Mouse (Mus musculus): ENCODE measurements around the gene Gucy2d.

Gene Gucy2d

GRCm38 (mm10) chr7:98447585-98448308, 7.5 kb downstream of the Gucy2d start:
- peak; percentile 80 for DNase-seq (ENCODE audit: low read depth)

GRCm38 (mm10) chr7:98448309-98448630, 8.1 kb downstream of the Gucy2d start:
- no peak for DNase-seq (ENCODE audit: low read depth)

- no peak for DNase-seq (ENCODE audit: low read depth)
Measured at GRCm38 (mm10) chr7:98449696-98450095, 9.5 kb downstream of the Gucy2d start.

GRCm38 (mm10) chr7:98454397-98455120, 14.3 kb downstream of the Gucy2d start:
- DNase-seq (ENCODE audit: low read depth) = no peak

- DNase-seq (ENCODE audit: low read depth) = no peak
Measured at GRCm38 (mm10) chr7:98460319-98460718, 20.1 kb downstream of the Gucy2d start.

GRCm38 (mm10) chr7:98469089-98469488, 28.9 kb downstream of the Gucy2d start:
- DNase-seq (ENCODE audit: low read depth) = peak; percentile 52

- no peak for DNase-seq (ENCODE audit: low read depth)
Measured at GRCm38 (mm10) chr7:98472529-98472928, 32.3 kb downstream of the Gucy2d start.

- no peak for DNase-seq (ENCODE audit: low read depth)
Measured at GRCm38 (mm10) chr7:98474558-98474957, 34.3 kb downstream of the Gucy2d start.

- DNase-seq (ENCODE audit: low read depth) = no peak
Measured at GRCm38 (mm10) chr7:98477153-98477552, 36.9 kb downstream of the Gucy2d start.

GRCm38 (mm10) chr7:98480481-98480880, 40.3 kb downstream of the Gucy2d start:
- DNase-seq (ENCODE audit: low read depth) = no peak

- peak; percentile 90 for DNase-seq (ENCODE audit: low read depth)
Measured at GRCm38 (mm10) chr7:98481066-98481734, 41.0 kb downstream of the Gucy2d start.

GRCm38 (mm10) chr7:98481861-98482260, 41.6 kb downstream of the Gucy2d start:
- no peak for DNase-seq (ENCODE audit: low read depth)

GRCm38 (mm10) chr7:98482551-98483267, 42.5 kb downstream of the Gucy2d start:
- DNase-seq (ENCODE audit: low read depth) = no peak

GRCm38 (mm10) chr7:98483268-98483607, 43.0 kb downstream of the Gucy2d start:
- DNase-seq (ENCODE audit: low read depth) = no peak

- DNase-seq (ENCODE audit: low read depth) = no peak
Measured at GRCm38 (mm10) chr7:98484878-98485277, 44.7 kb downstream of the Gucy2d start.

- DNase-seq (ENCODE audit: low read depth) = no peak
Measured at GRCm38 (mm10) chr7:98485508-98485907, 45.3 kb downstream of the Gucy2d start.

- no peak for DNase-seq (ENCODE audit: low read depth)
Measured at GRCm38 (mm10) chr7:98486471-98486917, 46.3 kb downstream of the Gucy2d start.

- DNase-seq (ENCODE audit: low read depth) = no peak
Measured at GRCm38 (mm10) chr7:98487202-98487980, 47.2 kb downstream of the Gucy2d start.

GRCm38 (mm10) chr7:98488398-98489130, 48.3 kb downstream of the Gucy2d start:
- DNase-seq (ENCODE audit: low read depth) = peak; percentile 80

- peak; percentile 77 for DNase-seq (ENCODE audit: low read depth)
Measured at GRCm38 (mm10) chr7:98489131-98489530, 48.9 kb downstream of the Gucy2d start, which contains the start of gene Lrrc32. Gene Lrrc32, plus strand, starts transcription at chr7:98489283.

- DNase-seq (ENCODE audit: low read depth) = peak; percentile 86
Measured at GRCm38 (mm10) chr7:98489623-98490084, 49.4 kb downstream of the Gucy2d start.
